Mouse (Mus musculus): ENCODE measurements at regions not wholly inside any gene's neighbourhood (a gene's known extent, or its start where the extent isn't known, plus 50 kb on each side); places are given as distances from the start of the nearest gene placed in this dataset.

GRCm38 (mm10) chr4:90943687-90944385 lies 456.7 kb downstream of the Elavl2 start:
- TF ChIP-seq CTCF (IDR thresholded peaks at IDR 0.05; ENCODE audit: low read depth) (no peak), EP300 (IDR thresholded peaks at IDR 0.05; ENCODE audit: low read depth) (no peak)
